Mouse (Mus musculus): Measurements from ENCODE around the gene Hspbp1. TPM values are rescaled to one million over a fixed set of nuclear protein-coding genes. Genes with fewer than 3 reads are reported as not detected.
A peak's percentile ranks its signal among the peaks of the same experiment; 100 is the strongest.

The Hspbp1 gene
- polyA plus RNA-seq (2016; fragmentation: Nextera tagmentation; extraction: Ambion mirVana): 78.2 and 84.7 TPM in 2 replicates

DNA sequence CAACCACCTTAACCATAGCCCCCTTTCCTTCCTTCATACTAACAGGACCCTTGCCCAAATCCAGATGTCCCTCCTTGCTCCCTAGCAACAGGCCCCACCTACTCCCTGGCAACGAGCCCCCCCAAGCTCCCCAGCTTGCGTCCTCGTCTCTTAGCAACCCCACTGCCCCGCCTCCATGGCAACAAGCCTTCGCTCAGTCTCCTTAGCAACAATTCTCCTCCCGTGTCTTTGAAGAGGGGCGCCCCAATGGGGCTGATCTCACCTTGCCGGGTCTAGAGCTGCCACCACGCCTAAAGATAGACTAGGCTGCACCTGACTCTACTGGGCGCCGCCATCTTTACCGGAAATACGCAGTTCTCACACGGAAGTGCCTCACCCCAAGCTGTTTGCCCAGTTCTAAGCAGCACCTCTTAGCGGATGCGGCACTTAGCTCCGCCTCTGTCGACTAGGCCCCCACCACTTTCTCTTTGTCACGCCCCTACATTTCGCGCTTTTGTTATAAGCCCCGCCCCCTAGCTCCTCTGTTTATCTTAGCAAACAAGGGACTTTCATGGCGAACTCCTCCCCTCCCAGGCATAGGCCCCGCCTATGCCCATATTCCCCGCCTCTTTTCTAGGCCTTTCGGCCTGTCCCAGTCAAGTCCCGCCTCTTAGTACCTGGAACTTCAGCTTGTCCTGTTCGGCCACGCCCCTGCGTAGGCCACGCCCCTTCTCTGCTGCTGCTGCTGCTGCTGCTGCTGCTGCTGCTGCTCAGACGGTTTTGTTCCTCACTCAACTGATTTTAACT lies at the start of gene Hspbp1:
Gene Hspbp1, minus strand, starts transcription at position 437 of the 786 bp plus-strand sequence.
- Histone ChIP-seq H3K9ac (peak within 1 kb of the TSS; percentile 67), H3K27ac (ENCODE audit: poor library complexity, severe bottlenecking) (peak within 1 kb of the TSS; percentile 50), H3K4me3 (peak within 1 kb of the TSS; percentile 82), H3K4me1 (replicated peaks) (peaks cover 6% of the 10 kb centered on the region), H3K4me2 (peak within 1 kb of the TSS; percentile 94), H3K36me3 (peaks cover 18% of the 10 kb centered on the region), H3K9me3 (replicated peaks) (no peaks in the 10 kb centered on the region), H3K27me3 (replicated peaks) (no peaks in the 10 kb centered on the region)
- WGBS: under 1% methylated on average over 32 of the region's 32 CpGs
- ATAC-seq (ENCODE audit: insufficient number of reproducible peaks, low FRiP score): peak; percentile 97

DNA sequence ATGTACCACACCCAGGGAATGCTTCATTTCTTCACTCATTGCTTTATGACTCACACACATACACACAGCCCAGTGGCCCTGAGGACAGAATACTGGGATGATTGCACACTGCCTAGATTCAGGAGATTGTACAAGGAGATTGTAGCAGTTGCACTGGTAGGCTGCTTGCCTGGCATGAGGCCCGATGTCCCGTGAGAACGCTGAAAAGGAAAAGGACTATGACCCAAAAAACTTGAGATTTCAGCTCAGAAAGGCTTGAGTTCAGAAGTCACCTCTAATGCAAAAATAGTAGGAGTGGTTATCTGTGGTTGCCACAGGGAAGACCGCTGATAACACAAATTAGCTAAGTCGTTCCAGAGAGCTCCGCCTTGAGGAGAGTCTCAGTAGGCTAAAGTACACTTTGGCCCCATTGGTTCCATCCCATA lies 48.1 kb upstream of the Hspbp1 start:
- no peak for ATAC-seq (ENCODE audit: insufficient number of reproducible peaks, low FRiP score)
- no peak overlapping the region for H3K4me3 ChIP-seq
- H3K4me2 ChIP-seq: no peak overlapping the region
- H3K9ac ChIP-seq: no peak overlapping the region
- 0 out of 2 replicates have a peak, but pooled peaks cover 2% of the 10 kb centered on the region for H3K27me3 ChIP-seq (replicated peaks)
- H3K27ac ChIP-seq (ENCODE audit: poor library complexity, severe bottlenecking): no peak overlapping the region
- peaks cover 3% of the 10 kb centered on the region; the same call in 1 of the 2 replicates for H3K9me3 ChIP-seq (replicated peaks)
- H3K36me3 ChIP-seq: no peaks in the 10 kb centered on the region
- WGBS: 46% methylated on average over 6 of the region's 6 CpGs
- no peaks in the 10 kb centered on the region for H3K4me1 ChIP-seq (replicated peaks)

DNA sequence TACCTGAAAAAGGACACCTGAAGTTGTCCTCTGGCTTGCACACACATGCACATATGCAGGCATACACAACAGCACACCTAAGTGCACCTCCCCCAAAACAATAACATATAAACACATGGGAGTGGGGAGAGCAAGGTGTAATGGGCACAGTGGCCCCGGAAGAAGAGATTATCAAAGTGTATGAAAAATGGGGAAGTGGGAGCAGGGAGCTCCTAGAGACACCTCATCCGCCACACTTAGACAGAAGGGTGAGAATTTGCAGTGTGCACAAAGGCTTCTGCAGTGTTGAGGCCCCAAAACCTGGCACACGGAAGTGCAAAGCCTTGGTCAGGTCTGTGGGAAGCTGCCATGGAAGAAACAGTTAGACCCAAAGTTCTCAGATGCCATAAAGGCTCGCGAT lies 46.2 kb upstream of the Hspbp1 start:
- H3K27ac ChIP-seq (ENCODE audit: poor library complexity, severe bottlenecking): no peak overlapping the region
- no peaks in the 10 kb centered on the region for H3K36me3 ChIP-seq
- H3K4me3 ChIP-seq: no peak overlapping the region
- no peak overlapping the region for H3K4me2 ChIP-seq
- H3K27me3 ChIP-seq (replicated peaks): 0 out of 2 replicates have a peak, but pooled peaks cover 2% of the 10 kb centered on the region
- no peaks in the 10 kb centered on the region for H3K4me1 ChIP-seq (replicated peaks)
- WGBS: 71% methylated on average over 5 of the region's 5 CpGs
- peaks cover 3% of the 10 kb centered on the region; the same call in 1 of the 2 replicates for H3K9me3 ChIP-seq (replicated peaks)
- ATAC-seq (ENCODE audit: insufficient number of reproducible peaks, low FRiP score): no peak
- H3K9ac ChIP-seq: no peak overlapping the region

DNA sequence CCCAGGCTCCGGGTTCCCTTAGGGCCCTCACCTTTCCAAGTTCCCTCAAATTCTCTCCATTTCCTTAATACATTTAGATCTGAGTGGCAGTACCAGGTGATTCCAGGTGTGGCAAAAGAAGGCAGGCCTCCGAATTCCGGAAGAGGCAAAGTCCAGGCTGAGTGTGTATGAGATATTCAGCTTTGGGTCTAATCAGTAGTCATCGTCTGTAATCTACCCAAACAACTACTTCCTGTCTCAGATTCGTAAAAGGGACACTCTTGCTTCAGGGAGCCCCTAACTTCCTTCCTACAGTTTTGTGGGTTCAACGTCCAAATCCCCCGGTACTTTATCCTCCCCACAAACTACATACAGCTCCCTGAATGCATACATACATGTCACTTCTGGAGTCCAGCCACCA lies 40.3 kb upstream of the Hspbp1 start, which contains the start of gene Tmem150b:
Gene Tmem150b, minus strand, starts transcription at position 81 of the 400 bp plus-strand sequence.
- Histone ChIP-seq H3K4me3 (no peak within 1 kb of the TSS), H3K36me3 (no peaks in the 10 kb centered on the region), H3K9ac (no peak within 1 kb of the TSS), H3K4me1 (replicated peaks) (no peaks in the 10 kb centered on the region), H3K27ac (ENCODE audit: poor library complexity, severe bottlenecking) (no peak within 1 kb of the TSS), H3K9me3 (replicated peaks) (peaks cover 3% of the 10 kb centered on the region; the same call in 1 of the 2 replicates), H3K4me2 (no peak within 1 kb of the TSS), H3K27me3 (replicated peaks) (0 out of 2 replicates have a peak, but pooled peaks cover 6% of the 10 kb centered on the region)
- WGBS: 57% methylated on average over 7 of the region's 7 CpGs
- ATAC-seq (ENCODE audit: insufficient number of reproducible peaks, low FRiP score): no peak

DNA sequence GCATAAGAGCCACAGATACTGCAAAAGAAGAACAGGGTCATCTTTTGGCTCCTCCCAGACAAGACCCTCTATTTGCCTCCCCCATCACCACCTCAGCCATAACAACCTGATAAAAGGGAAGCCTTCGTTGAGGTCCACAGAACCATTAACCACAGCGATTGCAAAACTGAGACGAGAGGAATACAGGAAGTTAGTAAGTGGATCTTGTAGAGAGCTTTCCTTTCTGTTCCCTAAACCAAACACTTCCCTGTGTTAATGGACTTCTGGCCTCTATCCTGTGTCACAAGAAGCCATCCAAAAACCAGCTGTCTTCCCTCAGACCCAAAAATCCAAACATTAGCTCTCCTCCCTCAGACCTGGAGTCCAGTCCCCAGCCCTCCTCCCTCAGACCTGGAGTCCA lies 39.5 kb upstream of the Hspbp1 start:
- no peak overlapping the region for H3K27ac ChIP-seq (ENCODE audit: poor library complexity, severe bottlenecking)
- WGBS: 49% methylated on average over 3 of the region's 3 CpGs
- H3K9ac ChIP-seq: no peak overlapping the region
- H3K27me3 ChIP-seq (replicated peaks): 0 out of 2 replicates have a peak, but pooled peaks cover 6% of the 10 kb centered on the region
- no peaks in the 10 kb centered on the region for H3K4me1 ChIP-seq (replicated peaks)
- no peaks in the 10 kb centered on the region for H3K9me3 ChIP-seq (replicated peaks)
- H3K4me3 ChIP-seq: no peak overlapping the region
- ATAC-seq (ENCODE audit: insufficient number of reproducible peaks, low FRiP score): no peak
- no peak overlapping the region for H3K4me2 ChIP-seq
- H3K36me3 ChIP-seq: no peaks in the 10 kb centered on the region

DNA sequence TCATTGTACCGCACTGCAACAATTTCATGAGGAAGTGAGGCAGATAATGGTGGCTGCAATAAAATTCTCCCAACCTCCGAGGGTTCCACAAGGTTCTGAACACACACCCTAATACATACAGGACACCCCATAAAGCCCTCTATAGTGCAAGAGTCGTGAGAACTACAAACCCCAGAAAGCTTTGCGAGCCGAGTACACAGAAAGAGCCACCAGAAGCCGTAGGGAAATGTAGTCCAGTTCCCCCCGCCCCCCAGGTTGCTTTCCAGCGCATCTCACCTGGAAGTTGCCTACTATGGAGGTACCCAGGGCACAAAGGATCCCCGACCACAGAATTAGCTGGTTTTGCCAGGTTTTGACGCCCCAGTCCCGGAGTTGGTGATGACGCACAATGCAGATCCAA lies 38.6 kb upstream of the Hspbp1 start:
- no peak for ATAC-seq (ENCODE audit: insufficient number of reproducible peaks, low FRiP score)
- Histone ChIP-seq H3K27ac (ENCODE audit: poor library complexity, severe bottlenecking) (no peak overlapping the region), H3K4me1 (replicated peaks) (no peaks in the 10 kb centered on the region), H3K9ac (no peak overlapping the region), H3K4me3 (peak overlapping the region; percentile 17), H3K9me3 (replicated peaks) (no peaks in the 10 kb centered on the region), H3K4me2 (peak overlapping the region; percentile 58), H3K27me3 (replicated peaks) (0 out of 2 replicates have a peak, but pooled peaks cover 6% of the 10 kb centered on the region), H3K36me3 (no peaks in the 10 kb centered on the region)
- 31% methylated on average over 12 of the region's 12 CpGs for WGBS

DNA sequence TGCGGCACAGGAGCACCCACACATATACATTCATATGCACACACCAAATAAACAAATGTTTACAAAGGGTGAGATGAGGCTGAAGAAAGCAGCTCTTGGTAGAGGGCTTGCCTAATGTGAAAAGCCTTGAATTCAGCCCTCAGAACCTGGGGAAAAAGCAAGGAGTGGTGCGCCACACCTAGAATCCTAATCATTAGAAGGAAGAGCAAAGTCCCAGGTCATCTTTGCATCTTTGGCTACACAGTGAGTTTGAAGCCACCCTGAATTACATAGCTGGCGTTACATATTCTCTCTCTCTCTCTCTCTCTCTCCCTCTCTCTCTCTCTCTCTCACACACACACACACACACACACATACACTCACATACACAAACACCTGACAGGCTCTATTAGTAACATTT lies 34.4 kb upstream of the Hspbp1 start:
- Histone ChIP-seq H3K36me3 (peaks cover 15% of the 10 kb centered on the region), H3K27ac (ENCODE audit: poor library complexity, severe bottlenecking) (no peak overlapping the region), H3K9ac (no peak overlapping the region), H3K4me3 (no peak overlapping the region), H3K9me3 (replicated peaks) (no peaks in the 10 kb centered on the region), H3K4me1 (replicated peaks) (no peaks in the 10 kb centered on the region), H3K27me3 (replicated peaks) (no peaks in the 10 kb centered on the region), H3K4me2 (no peak overlapping the region)
- WGBS: 89% methylated on average over 3 of the region's 3 CpGs
- no peak for ATAC-seq (ENCODE audit: insufficient number of reproducible peaks, low FRiP score)

DNA sequence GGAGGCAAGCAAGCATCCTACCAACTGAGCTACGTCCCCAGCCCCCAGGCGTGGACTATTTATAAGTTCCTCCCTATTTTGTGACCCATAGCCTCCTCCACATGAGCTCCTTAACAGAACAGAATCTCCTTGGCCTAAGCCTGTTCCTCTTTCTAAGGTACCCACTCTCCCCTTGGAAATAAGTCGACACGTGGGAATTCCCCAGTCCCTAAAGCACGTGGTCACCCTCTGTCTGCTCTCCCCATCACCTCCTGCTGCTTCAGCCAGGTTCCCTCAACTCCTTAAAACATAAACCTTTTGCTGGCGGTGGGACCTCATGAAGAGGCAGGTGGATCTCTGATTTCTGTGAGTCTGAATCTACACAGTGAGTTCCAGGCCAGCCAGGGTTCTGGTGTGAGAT lies 32.1 kb upstream of the Hspbp1 start:
- H3K4me3 ChIP-seq: no peak overlapping the region
- WGBS: 66% methylated on average over 6 of the region's 6 CpGs
- H3K27me3 ChIP-seq (replicated peaks): no peaks in the 10 kb centered on the region
- peaks cover 36% of the 10 kb centered on the region for H3K36me3 ChIP-seq
- no peak overlapping the region for H3K27ac ChIP-seq (ENCODE audit: poor library complexity, severe bottlenecking)
- no peak overlapping the region for H3K4me2 ChIP-seq
- no peaks in the 10 kb centered on the region for H3K9me3 ChIP-seq (replicated peaks)
- no peak overlapping the region for H3K9ac ChIP-seq
- no peak for ATAC-seq (ENCODE audit: insufficient number of reproducible peaks, low FRiP score)
- H3K4me1 ChIP-seq (replicated peaks): no peaks in the 10 kb centered on the region

DNA sequence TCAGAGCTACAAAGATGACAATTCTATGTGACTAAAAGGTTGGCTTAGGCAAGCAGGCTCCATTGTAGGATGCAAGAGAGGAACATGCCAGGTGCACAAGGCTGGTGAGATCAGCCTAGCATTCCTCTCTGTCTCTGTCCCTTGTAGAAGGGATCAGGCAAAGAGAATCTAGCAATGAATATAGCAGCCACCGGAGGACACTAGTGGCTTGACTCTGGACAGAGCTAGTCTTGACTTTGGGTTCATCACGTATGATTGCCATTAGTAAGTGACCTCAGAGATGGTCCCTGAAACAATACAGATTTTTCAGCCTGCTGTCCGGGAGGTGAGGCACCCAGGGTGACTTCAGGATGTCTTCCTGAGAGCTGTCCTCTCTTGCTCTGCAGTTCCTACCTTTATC lies 27.7 kb upstream of the Hspbp1 start:
- H3K27ac ChIP-seq (ENCODE audit: poor library complexity, severe bottlenecking): no peak overlapping the region
- H3K27me3 ChIP-seq (replicated peaks): no peaks in the 10 kb centered on the region
- WGBS: 76% methylated on average over 3 of the region's 3 CpGs
- H3K9ac ChIP-seq: no peak overlapping the region
- no peaks in the 10 kb centered on the region for H3K4me1 ChIP-seq (replicated peaks)
- no peak overlapping the region for H3K4me2 ChIP-seq
- H3K4me3 ChIP-seq: no peak overlapping the region
- peaks cover 75% of the 10 kb centered on the region for H3K36me3 ChIP-seq
- ATAC-seq (ENCODE audit: insufficient number of reproducible peaks, low FRiP score): no peak
- no peaks in the 10 kb centered on the region for H3K9me3 ChIP-seq (replicated peaks)

DNA sequence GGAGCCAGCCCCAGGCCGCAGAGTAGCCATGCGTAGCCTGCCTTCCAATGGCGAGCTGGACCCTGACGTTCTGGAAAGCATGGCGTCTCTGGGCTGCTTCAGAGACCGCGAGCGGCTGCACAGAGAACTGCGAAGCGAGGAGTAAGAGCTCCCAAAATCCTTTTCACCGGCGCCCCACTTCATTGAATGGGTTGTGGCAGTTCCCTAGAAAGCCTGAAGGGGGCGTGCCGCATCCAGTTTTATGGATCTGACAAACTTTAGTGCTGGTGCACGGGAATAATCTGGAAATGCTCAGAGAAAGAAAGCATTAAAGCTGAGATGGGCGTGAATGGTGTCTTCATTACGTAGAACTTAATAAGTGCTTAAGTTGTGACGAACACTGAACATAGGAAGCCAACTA lies 20.2 kb upstream of the Hspbp1 start:
- peaks cover 67% of the 10 kb centered on the region for H3K36me3 ChIP-seq
- no peak for ATAC-seq (ENCODE audit: insufficient number of reproducible peaks, low FRiP score)

DNA sequence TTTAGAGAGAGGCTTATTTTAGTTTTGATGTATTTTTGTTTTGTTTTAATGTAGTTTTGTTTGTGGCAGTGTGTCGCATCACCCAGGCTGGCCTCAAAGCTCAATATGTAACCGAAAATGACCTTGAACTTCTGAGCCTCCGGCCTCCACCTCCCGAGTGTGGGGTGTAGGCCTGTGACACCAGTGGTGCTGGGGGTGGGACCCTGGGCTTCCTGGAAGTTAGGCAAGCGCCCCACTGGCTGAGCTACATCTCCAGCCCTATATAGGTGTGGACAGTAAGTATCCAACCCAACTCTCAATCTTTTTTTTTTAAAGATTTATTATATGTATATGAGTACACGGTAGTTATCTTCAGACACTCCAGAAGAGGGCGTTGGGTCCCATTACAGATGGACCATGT lies 18.3 kb upstream of the Hspbp1 start:
- no peak overlapping the region for H3K27ac ChIP-seq (ENCODE audit: poor library complexity, severe bottlenecking)
- no peaks in the 10 kb centered on the region for H3K4me1 ChIP-seq (replicated peaks)
- H3K36me3 ChIP-seq: peaks cover 65% of the 10 kb centered on the region
- no peak overlapping the region for H3K4me2 ChIP-seq
- no peaks in the 10 kb centered on the region for H3K27me3 ChIP-seq (replicated peaks)
- no peak overlapping the region for H3K4me3 ChIP-seq
- no peak overlapping the region for H3K9ac ChIP-seq
- H3K9me3 ChIP-seq (replicated peaks): no peaks in the 10 kb centered on the region
- WGBS: 89% methylated on average over 7 of the region's 7 CpGs
- no peak for ATAC-seq (ENCODE audit: insufficient number of reproducible peaks, low FRiP score)

More for the DNA sequence above, 20.2 kb upstream of the Hspbp1 start:
- H3K9ac ChIP-seq: no peak overlapping the region
- H3K4me1 ChIP-seq (replicated peaks): no peaks in the 10 kb centered on the region
- H3K27ac ChIP-seq (ENCODE audit: poor library complexity, severe bottlenecking): no peak overlapping the region
- H3K4me2 ChIP-seq: no peak overlapping the region
- 43% methylated on average over 18 of the region's 18 CpGs for WGBS
- no peaks in the 10 kb centered on the region for H3K9me3 ChIP-seq (replicated peaks)
- H3K27me3 ChIP-seq (replicated peaks): no peaks in the 10 kb centered on the region
- no peak overlapping the region for H3K4me3 ChIP-seq
